9 mouse cellular contexts compared by ENCODE assay signal in genomic region chr8:26770424-26770886, GRCm38 (mm10).
A peak's percentile ranks its signal among the peaks of the same experiment; 100 is the strongest.
DNase-seq lines count a peak whose midpoint lies in the region; ATAC-seq lines count a peak whose summit lies in the region.
"Had no signal": no experiment of that assay in that cellular context is flagged by ENCODE, and none has a peak within 500 bp of the region (broad histone marks: within the 10 kb centered on the region; RNA-seq: fewer than 3 reads in every experiment).

No protein-coding gene starts in this region.

- H3K4me3 ChIP-seq in heart, embryonic 16.5 days (ENCODE audit: low read length), result peak overlapping the region; percentile 17
- H3K4me3 ChIP-seq: embryonic facial prominence, embryonic 15.5 days had no signal

- intact Hi-C loops in left cerebral cortex, postnatal 14 days (cut with DNase I), result no loop called here

- H3K36me3 ChIP-seq in heart, embryonic 16.5 days (ENCODE audit: control insufficient read depth, insufficient read depth), result no peaks in the 10 kb centered on the region
- H3K36me3 ChIP-seq: embryonic facial prominence, embryonic 15.5 days had no signal

- no peaks in the 10 kb centered on the region for H3K9me3 ChIP-seq in heart, embryonic 16.5 days (replicated peaks; ENCODE audit: control insufficient read depth, low read length)
- H3K9me3 ChIP-seq: embryonic facial prominence, embryonic 15.5 days had no signal

- H3K4me1 ChIP-seq in heart, embryonic 16.5 days (ENCODE audit: control insufficient read depth, insufficient read depth, low read length), result 0 out of 2 replicates have a peak, but pooled peaks cover 6% of the 10 kb centered on the region
- H3K4me1 ChIP-seq: embryonic facial prominence, embryonic 15.5 days had no signal

- no peak overlapping the region for H3K27ac ChIP-seq in heart, embryonic 16.5 days (ENCODE audit: low read length)
- H3K27ac ChIP-seq: embryonic facial prominence, embryonic 15.5 days had no signal

- H3K4me2 ChIP-seq in heart, embryonic 16.5 days (ENCODE audit: low read depth, low read length), result peak overlapping the region; percentile 55
- H3K4me2 ChIP-seq: embryonic facial prominence, embryonic 15.5 days had no signal

- H3K27me3 ChIP-seq in heart, embryonic 16.5 days (ENCODE audit: control insufficient read depth, insufficient read depth, low read length), result peaks cover 14% of the 10 kb centered on the region
- H3K27me3 ChIP-seq: embryonic facial prominence, embryonic 15.5 days had no signal

- WGBS in heart, embryonic 16.5 days, result 6% methylated on average over 16 of the region's 16 CpGs

- ATAC-seq in heart, embryonic 16.5 days (replicated peaks; ENCODE audit: extremely low read depth, insufficient read depth, low FRiP score), result peak; percentile 77
- peak; percentile 42 for ATAC-seq in megakaryocyte progenitor cell, adult 5-6 weeks (replicated peaks; ENCODE audit: poor library complexity)
- ATAC-seq in granulocyte monocyte progenitor cell, adult 5-6 weeks (replicated peaks; ENCODE audit: poor library complexity, severe bottlenecking), result no peak
- ATAC-seq in frontal cortex, adult (ENCODE audit: low TSS enrichment), result no peak

- peak; percentile 56 for DNase-seq in gastrocnemius, adult 18-20 months (ENCODE audit: low spot score)
- no peak for DNase-seq in gastrocnemius, postnatal 10 days
- DNase-seq in adrenal gland, postnatal 14 days, result peak; percentile 69
- DNase-seq in left cerebral cortex, postnatal 14 days (ENCODE audit: low spot score in 2 of 2), result no peak

- peak overlapping the region; percentile 28; the same call in 1 of the 2 replicates for H3K9ac ChIP-seq in heart, embryonic 16.5 days (ENCODE audit: low read length)
- H3K9ac ChIP-seq: embryonic facial prominence, embryonic 15.5 days had no signal

Comparison
In these comparisons a context has a peak if more than half of its experiments do, and no peak if none do; other contexts are left out.
1. DNase-seq: peak in gastrocnemius, adult 18-20 months (single experiment) and adrenal gland, postnatal 14 days (single experiment); none in gastrocnemius, postnatal 10 days (single experiment) and left cerebral cortex, postnatal 14 days (0 of 2).
2. ATAC-seq: peak in heart, embryonic 16.5 days (single experiment) and megakaryocyte progenitor cell, adult 5-6 weeks (single experiment); none in granulocyte monocyte progenitor cell, adult 5-6 weeks (single experiment) and frontal cortex, adult (single experiment).